Mouse (Mus musculus): ENCODE data around the gene Mettl21a. TPM values are rescaled to one million over a fixed set of nuclear protein-coding genes. Genes with fewer than 3 reads are reported as not detected.
"Not testable (repeated sequence)": the region's sequence is repeated elsewhere in the genome, so short reads cannot be mapped to it uniquely, and the experiment has no call there.

Gene Mettl21a
- total and polyA plus RNA-seq, 2 experiments, result 7.0 to 9.1 TPM

GRCm38 (mm10) chr1:64578801-64579200 is 38.2 kb downstream of the Mettl21a start:
- H3K4me3 ChIP-seq (ENCODE audit: insufficient read depth, low read depth, low read length), result no peak overlapping the region
- no peak for DNase-seq (ENCODE audit: extremely low read depth, low read depth, low spot score)
- H3K36me3 ChIP-seq (ENCODE audit: control insufficient read depth, insufficient read depth, low read length), result peaks cover 27% of the 10 kb centered on the region
- WGBS, result 94% methylated on average over 3 of the region's 3 CpGs
- no peak overlapping the region for H3K27ac ChIP-seq (replicated peaks; ENCODE audit: insufficient read depth, low read depth, low read length)
- no peaks in the 10 kb centered on the region for H3K27me3 ChIP-seq (ENCODE audit: control insufficient read depth, insufficient read depth, low read length)
- peaks cover 4% of the 10 kb centered on the region; the same call in 1 of the 2 replicates for H3K79me2 ChIP-seq (ENCODE audit: control insufficient read depth, insufficient read depth, low read length)
- H3K9ac ChIP-seq (ENCODE audit: low read depth, low read length), result no peak overlapping the region
- H3K4me1 ChIP-seq (ENCODE audit: control insufficient read depth, insufficient read depth, low read length), result peaks cover 2% of the 10 kb centered on the region; the same call in 1 of the 2 replicates
- no peak for TF ChIP-seq CTCF (IDR thresholded peaks at IDR 0.05; ENCODE audit: low read depth, low read length)
- no peak for TF ChIP-seq POLR2A (IDR thresholded peaks at IDR 0.05; ENCODE audit: extremely low read depth, insufficient read depth, low read length)

- not testable (repeated sequence) for H3K79me2 ChIP-seq (ENCODE audit: control insufficient read depth, insufficient read depth, low read length); H3K27ac ChIP-seq (replicated peaks; ENCODE audit: insufficient read depth, low read depth, low read length); H3K27me3 ChIP-seq (ENCODE audit: control insufficient read depth, insufficient read depth, low read length); H3K9ac ChIP-seq (ENCODE audit: low read depth, low read length); H3K4me1 ChIP-seq (ENCODE audit: control insufficient read depth, insufficient read depth, low read length); DNase-seq (ENCODE audit: extremely low read depth, low read depth, low spot score); H3K4me3 ChIP-seq (ENCODE audit: insufficient read depth, low read depth, low read length)
- H3K36me3 ChIP-seq (ENCODE audit: control insufficient read depth, insufficient read depth, low read length), result peaks cover 29% of the 10 kb centered on the region
- 63% methylated on average over 9 of the region's 9 CpGs for WGBS
Measured at GRCm38 (mm10) chr1:64577911-64578310, 39.1 kb downstream of the Mettl21a start.

GRCm38 (mm10) chr1:64576732-64577131 is 40.3 kb downstream of the Mettl21a start:
- Histone ChIP-seq H3K79me2 (ENCODE audit: control insufficient read depth, insufficient read depth, low read length) (peaks cover 4% of the 10 kb centered on the region; the same call in 1 of the 2 replicates), H3K27me3 (ENCODE audit: control insufficient read depth, insufficient read depth, low read length) (no peaks in the 10 kb centered on the region), H3K36me3 (ENCODE audit: control insufficient read depth, insufficient read depth, low read length) (peaks cover 29% of the 10 kb centered on the region), H3K4me1 (ENCODE audit: control insufficient read depth, insufficient read depth, low read length) (peaks cover 2% of the 10 kb centered on the region; the same call in 1 of the 2 replicates), H3K4me3 (ENCODE audit: insufficient read depth, low read depth, low read length) (no peak overlapping the region), H3K27ac (replicated peaks; ENCODE audit: insufficient read depth, low read depth, low read length) (no peak overlapping the region), H3K9ac (ENCODE audit: low read depth, low read length) (no peak overlapping the region)
- TF ChIP-seq POLR2A (IDR thresholded peaks at IDR 0.05; ENCODE audit: extremely low read depth, insufficient read depth, low read length), result no peak
- TF ChIP-seq CTCF (IDR thresholded peaks at IDR 0.05; ENCODE audit: low read depth, low read length), result no peak
- WGBS, result 95% methylated on average over 2 of the region's 2 CpGs
- no peak for DNase-seq (ENCODE audit: extremely low read depth, low read depth, low spot score)

GRCm38 (mm10) chr1:64576022-64576421 is 41.0 kb downstream of the Mettl21a start:
- 97% methylated on average over 7 of the region's 7 CpGs for WGBS
- H3K4me3 ChIP-seq (ENCODE audit: insufficient read depth, low read depth, low read length), result no peak overlapping the region
- peaks cover 4% of the 10 kb centered on the region; the same call in 1 of the 2 replicates for H3K79me2 ChIP-seq (ENCODE audit: control insufficient read depth, insufficient read depth, low read length)
- DNase-seq (ENCODE audit: extremely low read depth, low read depth, low spot score), result no peak
- no peak overlapping the region for H3K27ac ChIP-seq (replicated peaks; ENCODE audit: insufficient read depth, low read depth, low read length)
- no peaks in the 10 kb centered on the region for H3K27me3 ChIP-seq (ENCODE audit: control insufficient read depth, insufficient read depth, low read length)
- H3K9ac ChIP-seq (ENCODE audit: low read depth, low read length), result no peak overlapping the region
- H3K36me3 ChIP-seq (ENCODE audit: control insufficient read depth, insufficient read depth, low read length), result peaks cover 30% of the 10 kb centered on the region
- TF ChIP-seq CTCF (IDR thresholded peaks at IDR 0.05; ENCODE audit: low read depth, low read length) (no peak), POLR2A (IDR thresholded peaks at IDR 0.05; ENCODE audit: extremely low read depth, insufficient read depth, low read length) (no peak)
- H3K4me1 ChIP-seq (ENCODE audit: control insufficient read depth, insufficient read depth, low read length), result peaks cover 2% of the 10 kb centered on the region; the same call in 1 of the 2 replicates

- H3K9ac ChIP-seq (ENCODE audit: low read depth, low read length), result no peak overlapping the region
- peaks cover 22% of the 10 kb centered on the region for H3K36me3 ChIP-seq (ENCODE audit: control insufficient read depth, insufficient read depth, low read length)
- H3K4me3 ChIP-seq (ENCODE audit: insufficient read depth, low read depth, low read length), result no peak overlapping the region
- peak; percentile 34 for DNase-seq (ENCODE audit: extremely low read depth, low read depth, low spot score)
- no peaks in the 10 kb centered on the region for H3K27me3 ChIP-seq (ENCODE audit: control insufficient read depth, insufficient read depth, low read length)
- no peaks in the 10 kb centered on the region for H3K79me2 ChIP-seq (ENCODE audit: control insufficient read depth, insufficient read depth, low read length)
- H3K27ac ChIP-seq (replicated peaks; ENCODE audit: insufficient read depth, low read depth, low read length), result no peak overlapping the region
- TF ChIP-seq CTCF (IDR thresholded peaks at IDR 0.05; ENCODE audit: low read depth, low read length), result no peak
- TF ChIP-seq POLR2A (IDR thresholded peaks at IDR 0.05; ENCODE audit: extremely low read depth, insufficient read depth, low read length), result no peak
- H3K4me1 ChIP-seq (ENCODE audit: control insufficient read depth, insufficient read depth, low read length), result no peaks in the 10 kb centered on the region
Measured at GRCm38 (mm10) chr1:64568206-64568605, 48.8 kb downstream of the Mettl21a start.

- Histone ChIP-seq H3K4me3 (ENCODE audit: insufficient read depth, low read depth, low read length) (no peak overlapping the region), H3K36me3 (ENCODE audit: control insufficient read depth, insufficient read depth, low read length) (peaks cover 10% of the 10 kb centered on the region), H3K4me1 (ENCODE audit: control insufficient read depth, insufficient read depth, low read length) (no peaks in the 10 kb centered on the region), H3K27ac (replicated peaks; ENCODE audit: insufficient read depth, low read depth, low read length) (no peak overlapping the region), H3K9ac (ENCODE audit: low read depth, low read length) (no peak overlapping the region), H3K79me2 (ENCODE audit: control insufficient read depth, insufficient read depth, low read length) (no peaks in the 10 kb centered on the region), H3K27me3 (ENCODE audit: control insufficient read depth, insufficient read depth, low read length) (no peaks in the 10 kb centered on the region)
- no peak for DNase-seq (ENCODE audit: extremely low read depth, low read depth, low spot score)
- 82% methylated on average over 3 of the region's 3 CpGs for WGBS
- no peak for TF ChIP-seq CTCF (IDR thresholded peaks at IDR 0.05; ENCODE audit: low read depth, low read length)
- no peak for TF ChIP-seq POLR2A (IDR thresholded peaks at IDR 0.05; ENCODE audit: extremely low read depth, insufficient read depth, low read length)
Measured at GRCm38 (mm10) chr1:64560105-64560504, 56.9 kb downstream of the Mettl21a start.

Other genes with a start within 250 kb of the Mettl21a start
- gene Creb1, start 84.6 kb downstream of the Mettl21a start, total RNA-seq (2014; rRNA removed), result 14.3 TPM in 2 replicates
- gene Creb1, start 84.6 kb downstream of the Mettl21a start, polyA plus RNA-seq (2012; rRNA removed), result 4.8 and 4.9 TPM in 2 replicates
- gene Ccnyl1, start 73.2 kb upstream of the Mettl21a start, total RNA-seq (2014; rRNA removed), result 3.6 and 3.9 TPM in 2 replicates
- gene Ccnyl1, start 73.2 kb upstream of the Mettl21a start, polyA plus RNA-seq (2012; rRNA removed), result 5.8 and 6.0 TPM in 2 replicates
- gene Fzd5, start 120.5 kb upstream of the Mettl21a start, total RNA-seq (2014; rRNA removed), result 3.1 and 4.0 TPM in 2 replicates
- gene Fzd5, start 120.5 kb upstream of the Mettl21a start, polyA plus RNA-seq (2012; rRNA removed), result 4.7 and 4.9 TPM in 2 replicates

Data from liver, adult 2 months (tissue).